Mouse (Mus musculus): ENCODE data around the gene Sec24b. TPM values are rescaled to one million over a fixed set of nuclear protein-coding genes. Genes with fewer than 3 reads are reported as not detected.

Gene Sec24b
- total RNA-seq (2023): 100 to 1,000 TPM; 145 to 147 TPM

GRCm38 (mm10) chr3:130061281-130061680 lies at the start of gene Sec24b:
Gene Sec24b (minus strand): TSS chr3:130061553.

GRCm38 (mm10) chr3:129969432-129970395 lies 91.6 kb downstream of the Sec24b start, which contains the start of gene Mcub:
Gene Mcub (minus strand): TSS chr3:129970206.

Other genes starting within 250 kb of the Sec24b start
- gene Rrh, start 239.0 kb downstream of the Sec24b start, total RNA-seq (2023): 1 to 10 TPM; 2.5 to 4.3 TPM
- gene Gar1, start 230.2 kb downstream of the Sec24b start, total RNA-seq (2023): 10 to 100 TPM; 82.0 to 91.1 TPM
- gene Cfi, start 225.7 kb downstream of the Sec24b start, total RNA-seq (2023): not detected
- 10 to 100 TPM in 1 of 2 experiments, 1 to 10 TPM in 1; 9.7 to 13.0 TPM for gene Pla2g12a, start 182.9 kb downstream of the Sec24b start, total RNA-seq (2023)
- gene Casp6, start 160.1 kb downstream of the Sec24b start, total RNA-seq (2023): 10 to 100 TPM; 17.7 to 22.6 TPM
- 1 to 10 TPM; 2.0 to 2.7 TPM for gene Mcub, start 91.3 kb downstream of the Sec24b start, total RNA-seq (2023)
- not detected for gene Col25a1, start 69.9 kb upstream of the Sec24b start, total RNA-seq (2023)